In the genomic region with DNA sequence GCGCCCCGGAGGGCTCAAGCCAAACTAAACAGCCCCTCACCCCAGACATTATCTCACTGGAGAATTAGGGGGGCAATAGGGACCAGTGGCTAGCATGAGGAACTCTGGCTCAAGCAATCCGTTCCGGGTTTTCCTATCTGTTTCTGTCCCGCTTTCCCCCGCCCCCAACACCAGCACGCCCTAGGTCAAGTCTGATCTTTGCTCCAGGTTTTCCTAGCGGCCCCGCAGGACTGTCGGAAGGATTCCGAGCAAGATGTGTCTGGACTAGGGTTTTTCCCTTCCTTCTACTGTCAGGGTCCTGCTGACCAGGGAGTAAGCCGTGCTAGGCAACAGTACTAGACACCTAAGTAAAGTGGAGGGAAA, we compare ENCODE assay signal across 8 mouse cellular contexts. TPM values are rescaled to one million over a fixed set of nuclear protein-coding genes. Genes with fewer than 3 reads are reported as not detected.
DNase-seq lines count a peak whose midpoint lies in the region; ATAC-seq lines count a peak whose summit lies in the region.

No protein-coding gene starts in this region.

- peaks cover 25% of the 10 kb centered on the region for H3K4me1 ChIP-seq in intestine, embryonic 14.5 days (replicated peaks; ENCODE audit: control insufficient read depth, insufficient read depth, low read length)
- H3K4me1 ChIP-seq in liver, embryonic 13.5 days (replicated peaks), result peaks cover 68% of the 10 kb centered on the region

- peak overlapping the region; percentile 59 for H3K4me3 ChIP-seq in intestine, embryonic 14.5 days (ENCODE audit: low read depth, low read length)
- H3K4me3 ChIP-seq in liver, embryonic 13.5 days (replicated peaks), result peak overlapping the region; percentile 65

- no peaks in the 10 kb centered on the region for H3K27me3 ChIP-seq in intestine, embryonic 14.5 days (replicated peaks; ENCODE audit: control insufficient read depth, insufficient read depth, low read length)
- peaks cover 31% of the 10 kb centered on the region for H3K27me3 ChIP-seq in liver, embryonic 13.5 days

- peak; percentile 45 for ATAC-seq in intestine, embryonic 14.5 days (replicated peaks; ENCODE audit: low FRiP score, low TSS enrichment, low read depth)
- peak; percentile 18 for ATAC-seq in liver, embryonic 13.5 days (ENCODE audit: low read depth)

- H3K27ac ChIP-seq in intestine, embryonic 14.5 days (ENCODE audit: low read depth), result peak overlapping the region; percentile 83
- H3K27ac ChIP-seq in liver, embryonic 13.5 days, result peak overlapping the region; percentile 83

- H3K9ac ChIP-seq in intestine, embryonic 14.5 days (ENCODE audit: low read length), result peak overlapping the region; percentile 51
- H3K9ac ChIP-seq in liver, embryonic 13.5 days, result peak overlapping the region; percentile 78

- peak; percentile 27 for DNase-seq in thymus, postnatal 25 days
- no peak for DNase-seq in thymus, postnatal 10 days (ENCODE audit: low spot score in 2 of 2)
- DNase-seq in cerebellum, adult 9-11 months, result peak; percentile 92
- DNase-seq in frontal cortex, postnatal 10 days (ENCODE audit: low spot score in 2 of 2), result peak; percentile 65 to 68
- peak; percentile 89 for DNase-seq in intestine, embryonic 14.5 days (ENCODE audit: low spot score)
- peak; percentile 72 for DNase-seq in liver, embryonic 13.5 days
- peak; percentile 36 to 46 for DNase-seq in natural killer cell, adult 2 months (ENCODE audit: low spot score in 2 of 2)
- DNase-seq in urinary bladder, postnatal 36 days (ENCODE audit: low spot score in 2 of 2), result peak; percentile 73 to 82

- H3K9me3 ChIP-seq in intestine, embryonic 14.5 days (ENCODE audit: control insufficient read depth, low read length), result no peaks in the 10 kb centered on the region
- H3K9me3 ChIP-seq in liver, embryonic 13.5 days (replicated peaks), result no peaks in the 10 kb centered on the region

- H3K36me3 ChIP-seq in intestine, embryonic 14.5 days (ENCODE audit: control insufficient read depth, insufficient read depth, low read length), result no peaks in the 10 kb centered on the region
- H3K36me3 ChIP-seq in liver, embryonic 13.5 days, result 0 out of 2 replicates have a peak, but pooled peaks cover 4% of the 10 kb centered on the region

- H3K4me2 ChIP-seq in intestine, embryonic 14.5 days (ENCODE audit: low read length), result peak overlapping the region; percentile 99
- peak overlapping the region; percentile 94 for H3K4me2 ChIP-seq in liver, embryonic 13.5 days

- 0% methylated on average over 11 of the region's 12 CpGs for WGBS in intestine, embryonic 14.5 days
- 0% methylated on average over 12 of the region's 12 CpGs for WGBS in liver, embryonic 13.5 days (ENCODE audit: insufficient replicate concordance)

RNA-seq across cellular contexts. Expression of gene Zbtb7b, which starts 0.3 kb away (rescaled TPM):
- polyA plus RNA-seq in intestine, embryonic 14.5 days (2014; fragmentation: Nextera tagmentation; extraction: Ambion mirVana), result 4.7 and 5.3 TPM in 2 replicates
- 0.97 and 1.8 TPM in 2 replicates for polyA plus RNA-seq in liver, embryonic 13.5 days (2015; fragmentation: Nextera tagmentation; extraction: Ambion mirVana)

RNA-seq across cellular contexts. Expression of gene Lenep, which starts 7.7 kb away (rescaled TPM):
- polyA plus RNA-seq in intestine, embryonic 14.5 days (2014; fragmentation: Nextera tagmentation; extraction: Ambion mirVana), result not detected in 2 replicates
- polyA plus RNA-seq in liver, embryonic 13.5 days (2015; fragmentation: Nextera tagmentation; extraction: Ambion mirVana), result not detected in 2 replicates

RNA-seq across cellular contexts. Expression of gene Flad1, which starts 16.8 kb away (rescaled TPM):
- polyA plus RNA-seq in intestine, embryonic 14.5 days (2014; fragmentation: Nextera tagmentation; extraction: Ambion mirVana), result 28.3 and 28.7 TPM in 2 replicates
- polyA plus RNA-seq in liver, embryonic 13.5 days (2015; fragmentation: Nextera tagmentation; extraction: Ambion mirVana), result 18.0 and 18.7 TPM in 2 replicates

RNA-seq across cellular contexts. Expression of gene Cks1b, which starts 23.3 kb away (rescaled TPM):
- polyA plus RNA-seq in intestine, embryonic 14.5 days (2014; fragmentation: Nextera tagmentation; extraction: Ambion mirVana), result 510 and 525 TPM in 2 replicates
- 282 and 301 TPM in 2 replicates for polyA plus RNA-seq in liver, embryonic 13.5 days (2015; fragmentation: Nextera tagmentation; extraction: Ambion mirVana)

RNA-seq across cellular contexts. Expression of gene Shc1, which starts 23.4 kb away (rescaled TPM):
- polyA plus RNA-seq in intestine, embryonic 14.5 days (2014; fragmentation: Nextera tagmentation; extraction: Ambion mirVana), result 65.1 and 71.4 TPM in 2 replicates
- polyA plus RNA-seq in liver, embryonic 13.5 days (2015; fragmentation: Nextera tagmentation; extraction: Ambion mirVana), result 42.3 and 51.4 TPM in 2 replicates

Comparison
In these comparisons a context has a peak if more than half of its experiments do, and no peak if none do; other contexts are left out.
1. DNase-seq: peak in thymus, postnatal 25 days (single experiment), cerebellum, adult 9-11 months (single experiment), frontal cortex, postnatal 10 days (2 of 2), intestine, embryonic 14.5 days (single experiment), liver, embryonic 13.5 days (single experiment), natural killer cell, adult 2 months (2 of 2) and urinary bladder, postnatal 36 days (2 of 2); none in thymus, postnatal 10 days (0 of 2).